Mouse (Mus musculus): ENCODE results near the gene Slc25a39. TPM values are rescaled to one million over a fixed set of nuclear protein-coding genes. Genes with fewer than 3 reads are reported as not detected.

Slc25a39 gene
- polyA plus RNA-seq, 1 experiment = 1,456 TPM

- no peak overlapping the region for H3K27ac ChIP-seq (ENCODE audit: control insufficient read depth, insufficient read depth, low read depth, low read length)
- H3K36me3 ChIP-seq (ENCODE audit: control insufficient read depth, insufficient read depth, low read length) = no peaks in the 10 kb centered on the region; the same call in 1 of the 2 replicates
- H3K4me3 ChIP-seq (ENCODE audit: control insufficient read depth, low read depth, low read length) = peak overlapping the region; percentile 67
- TF ChIP-seq POLR2A (IDR thresholded peaks at IDR 0.05; ENCODE audit: control insufficient read depth, low read depth, low read length) (no peak), CTCF (IDR thresholded peaks at IDR 0.05; ENCODE audit: control insufficient read depth, insufficient read depth, insufficient replicate concordance, low read depth, low read length) (no peak)
- H3K4me1 ChIP-seq (ENCODE audit: control insufficient read depth, insufficient read depth, low read length) = peaks cover 25% of the 10 kb centered on the region
- no peaks in the 10 kb centered on the region for H3K27me3 ChIP-seq (ENCODE audit: control insufficient read depth, insufficient read depth, low read length)
Observed at GRCm38 (mm10) chr11:102398007-102398825, 9.5 kb downstream of the Slc25a39 start.

GRCm38 (mm10) chr11:102396671-102397141, 11.0 kb downstream of the Slc25a39 start:
- TF ChIP-seq POLR2A (IDR thresholded peaks at IDR 0.05; ENCODE audit: control insufficient read depth, low read depth, low read length) (no peak), CTCF (IDR thresholded peaks at IDR 0.05; ENCODE audit: control insufficient read depth, insufficient read depth, insufficient replicate concordance, low read depth, low read length) (no peak)
- H3K36me3 ChIP-seq (ENCODE audit: control insufficient read depth, insufficient read depth, low read length) = no peaks in the 10 kb centered on the region
- no peaks in the 10 kb centered on the region for H3K27me3 ChIP-seq (ENCODE audit: control insufficient read depth, insufficient read depth, low read length)
- peaks cover 30% of the 10 kb centered on the region for H3K4me1 ChIP-seq (ENCODE audit: control insufficient read depth, insufficient read depth, low read length)
- no peak overlapping the region for H3K27ac ChIP-seq (ENCODE audit: control insufficient read depth, insufficient read depth, low read depth, low read length)
- H3K4me3 ChIP-seq (ENCODE audit: control insufficient read depth, low read depth, low read length) = no peak overlapping the region

GRCm38 (mm10) chr11:102396263-102396662, 11.5 kb downstream of the Slc25a39 start:
- no peak for TF ChIP-seq CTCF (IDR thresholded peaks at IDR 0.05; ENCODE audit: control insufficient read depth, insufficient read depth, insufficient replicate concordance, low read depth, low read length)
- Histone ChIP-seq H3K4me1 (ENCODE audit: control insufficient read depth, insufficient read depth, low read length) (peaks cover 30% of the 10 kb centered on the region), H3K27ac (ENCODE audit: control insufficient read depth, insufficient read depth, low read depth, low read length) (no peak overlapping the region), H3K4me3 (ENCODE audit: control insufficient read depth, low read depth, low read length) (no peak overlapping the region), H3K36me3 (ENCODE audit: control insufficient read depth, insufficient read depth, low read length) (no peaks in the 10 kb centered on the region), H3K27me3 (ENCODE audit: control insufficient read depth, insufficient read depth, low read length) (no peaks in the 10 kb centered on the region)

- Histone ChIP-seq H3K4me1 (ENCODE audit: control insufficient read depth, insufficient read depth, low read length) (peaks cover 26% of the 10 kb centered on the region), H3K36me3 (ENCODE audit: control insufficient read depth, insufficient read depth, low read length) (no peaks in the 10 kb centered on the region), H3K27ac (ENCODE audit: control insufficient read depth, insufficient read depth, low read depth, low read length) (no peak overlapping the region), H3K4me3 (ENCODE audit: control insufficient read depth, low read depth, low read length) (no peak overlapping the region), H3K27me3 (ENCODE audit: control insufficient read depth, insufficient read depth, low read length) (no peaks in the 10 kb centered on the region)
- no peak for TF ChIP-seq CTCF (IDR thresholded peaks at IDR 0.05; ENCODE audit: control insufficient read depth, insufficient read depth, insufficient replicate concordance, low read depth, low read length)
- TF ChIP-seq POLR2A (IDR thresholded peaks at IDR 0.05; ENCODE audit: control insufficient read depth, low read depth, low read length) = no peak
Observed at GRCm38 (mm10) chr11:102395250-102395649, 12.5 kb downstream of the Slc25a39 start.

- no peaks in the 10 kb centered on the region for H3K36me3 ChIP-seq (ENCODE audit: control insufficient read depth, insufficient read depth, low read length)
- peaks cover 22% of the 10 kb centered on the region for H3K4me1 ChIP-seq (ENCODE audit: control insufficient read depth, insufficient read depth, low read length)
- no peak overlapping the region for H3K4me3 ChIP-seq (ENCODE audit: control insufficient read depth, low read depth, low read length)
- no peak for TF ChIP-seq POLR2A (IDR thresholded peaks at IDR 0.05; ENCODE audit: control insufficient read depth, low read depth, low read length)
- no peak for TF ChIP-seq CTCF (IDR thresholded peaks at IDR 0.05; ENCODE audit: control insufficient read depth, insufficient read depth, insufficient replicate concordance, low read depth, low read length)
- no peak overlapping the region for H3K27ac ChIP-seq (ENCODE audit: control insufficient read depth, insufficient read depth, low read depth, low read length)
- no peaks in the 10 kb centered on the region for H3K27me3 ChIP-seq (ENCODE audit: control insufficient read depth, insufficient read depth, low read length)
Observed at GRCm38 (mm10) chr11:102394421-102395124, 13.2 kb downstream of the Slc25a39 start.

- TF ChIP-seq CTCF (IDR thresholded peaks at IDR 0.05; ENCODE audit: control insufficient read depth, insufficient read depth, insufficient replicate concordance, low read depth, low read length) (no peak), POLR2A (IDR thresholded peaks at IDR 0.05; ENCODE audit: control insufficient read depth, low read depth, low read length) (no peak; the same call in 1 of the 2 replicates)
- peaks cover 17% of the 10 kb centered on the region for H3K4me1 ChIP-seq (ENCODE audit: control insufficient read depth, insufficient read depth, low read length)
- peak overlapping the region; percentile 72 for H3K4me3 ChIP-seq (ENCODE audit: control insufficient read depth, low read depth, low read length)
- no peaks in the 10 kb centered on the region for H3K36me3 ChIP-seq (ENCODE audit: control insufficient read depth, insufficient read depth, low read length)
- H3K27ac ChIP-seq (ENCODE audit: control insufficient read depth, insufficient read depth, low read depth, low read length) = no peak overlapping the region
- no peaks in the 10 kb centered on the region for H3K27me3 ChIP-seq (ENCODE audit: control insufficient read depth, insufficient read depth, low read length)
Observed at GRCm38 (mm10) chr11:102393719-102394420, 13.9 kb downstream of the Slc25a39 start.

GRCm38 (mm10) chr11:102393238-102393634, 14.5 kb downstream of the Slc25a39 start, which contains the start of gene Rundc3a:
Gene Rundc3a (plus strand): TSS chr11:102393403.
- Histone ChIP-seq H3K4me1 (ENCODE audit: control insufficient read depth, insufficient read depth, low read length) (peaks cover 17% of the 10 kb centered on the region), H3K36me3 (ENCODE audit: control insufficient read depth, insufficient read depth, low read length) (no peaks in the 10 kb centered on the region), H3K27me3 (ENCODE audit: control insufficient read depth, insufficient read depth, low read length) (no peaks in the 10 kb centered on the region), H3K27ac (ENCODE audit: control insufficient read depth, insufficient read depth, low read depth, low read length) (no peak within 1 kb of the TSS), H3K4me3 (ENCODE audit: control insufficient read depth, low read depth, low read length) (peak within 1 kb of the TSS; percentile 72)
- TF ChIP-seq POLR2A (IDR thresholded peaks at IDR 0.05; ENCODE audit: control insufficient read depth, low read depth, low read length) (no peak), CTCF (IDR thresholded peaks at IDR 0.05; ENCODE audit: control insufficient read depth, insufficient read depth, insufficient replicate concordance, low read depth, low read length) (no peak)

Measured in testis, adult 2 months (tissue).